Mouse (Mus musculus) erythroblast, adult 5-6 weeks (primary cell): ENCODE measurements around the gene Mypn. TPM values are rescaled to one million over a fixed set of nuclear protein-coding genes. Genes with fewer than 3 reads are reported as not detected.

Experiments used
- ATAC-seq: replicated peaks from 2 replicates; pipeline ENCODE4 v1.8.0; 2016; ENCODE audit warnings: moderate number of reproducible peaks, mild to moderate bottlenecking, moderate TSS enrichment, inconsistent platforms; ENCODE audit not compliant: poor library complexity, low FRiP score, severe bottlenecking
- total RNA-seq, 2 experiments: library from RNA; stranded (forward) in 1 of 2; stranded (reverse) in 1 of 2; fragments of 150-400 nt in 1 of 2; fragments of 200-764, 138-1000 nt in 1 of 2; gene quantifications; 2 replicates each; pipeline versions ENCODE4 v1.2.3 to v1.2.4; 2015 to 2017; ENCODE audit warnings: low replicate concordance in 2 of 2

Mypn gene
- not detected in 2 replicates for total RNA-seq (2015; ENCODE audit: low replicate concordance)
- 0.14 TPM in 1 of 2 replicates, not detected in the other for total RNA-seq (2017; ENCODE audit: low replicate concordance)

- no peak for ATAC-seq
Observed at GRCm38 (mm10) chr10:63203728-63204127, at the start of gene Mypn. TSS of gene Mypn (minus strand) at chr10:63203952.

- no peak for ATAC-seq
Observed at GRCm38 (mm10) chr10:63248421-63248820, 44.7 kb upstream of the Mypn start.

- no peak for ATAC-seq
Observed at GRCm38 (mm10) chr10:63247457-63247856, 43.7 kb upstream of the Mypn start.

- no peak for ATAC-seq
Observed at GRCm38 (mm10) chr10:63245846-63246245, 42.1 kb upstream of the Mypn start.

GRCm38 (mm10) chr10:63244746-63245145 lies 41.0 kb upstream of the Mypn start:
- peak; percentile 37; the same call in 1 of the 2 replicates for ATAC-seq

GRCm38 (mm10) chr10:63244055-63244671 lies 40.4 kb upstream of the Mypn start:
- ATAC-seq: peak; percentile 43

- peak; percentile 94 for ATAC-seq
Observed at GRCm38 (mm10) chr10:63243493-63244054, 39.8 kb upstream of the Mypn start, which contains the start of gene Herc4. TSS of gene Herc4 (plus strand) at chr10:63243810.

- peak; percentile 28; the same call in 1 of the 2 replicates for ATAC-seq
Observed at GRCm38 (mm10) chr10:63242798-63243435, 39.2 kb upstream of the Mypn start.

- ATAC-seq: no peak
Observed at GRCm38 (mm10) chr10:63240868-63241271, 37.1 kb upstream of the Mypn start.

GRCm38 (mm10) chr10:63239848-63240247 lies 36.1 kb upstream of the Mypn start:
- ATAC-seq: no peak

- no peak for ATAC-seq
Observed at GRCm38 (mm10) chr10:63238090-63238489, 34.3 kb upstream of the Mypn start.

- ATAC-seq: no peak
Observed at GRCm38 (mm10) chr10:63237206-63237605, 33.5 kb upstream of the Mypn start.

- ATAC-seq: no peak
Observed at GRCm38 (mm10) chr10:63236663-63237062, 32.9 kb upstream of the Mypn start.

GRCm38 (mm10) chr10:63235889-63236288 lies 32.1 kb upstream of the Mypn start:
- ATAC-seq: no peak

- no peak for ATAC-seq
Observed at GRCm38 (mm10) chr10:63234133-63234532, 30.4 kb upstream of the Mypn start.

- ATAC-seq: no peak
Observed at GRCm38 (mm10) chr10:63231630-63232029, 27.9 kb upstream of the Mypn start.

GRCm38 (mm10) chr10:63230854-63231253 lies 27.1 kb upstream of the Mypn start:
- no peak for ATAC-seq

- ATAC-seq: no peak
Observed at GRCm38 (mm10) chr10:63230266-63230665, 26.5 kb upstream of the Mypn start.

- ATAC-seq: no peak
Observed at GRCm38 (mm10) chr10:63224341-63224740, 20.6 kb upstream of the Mypn start.

GRCm38 (mm10) chr10:63221081-63221783 lies 17.5 kb upstream of the Mypn start:
- no peak for ATAC-seq
